Mouse (Mus musculus) urinary bladder, postnatal 4 days (tissue): ENCODE measurements around the gene Btbd8.

Experiments used
- DNase-seq, 2 experiments: peaks; one replicate each; pipeline ENCODE4 v3.0.0; 2021 to 2022; ENCODE audit warnings: low spot score in 2 of 2

Btbd8 gene

DNA sequence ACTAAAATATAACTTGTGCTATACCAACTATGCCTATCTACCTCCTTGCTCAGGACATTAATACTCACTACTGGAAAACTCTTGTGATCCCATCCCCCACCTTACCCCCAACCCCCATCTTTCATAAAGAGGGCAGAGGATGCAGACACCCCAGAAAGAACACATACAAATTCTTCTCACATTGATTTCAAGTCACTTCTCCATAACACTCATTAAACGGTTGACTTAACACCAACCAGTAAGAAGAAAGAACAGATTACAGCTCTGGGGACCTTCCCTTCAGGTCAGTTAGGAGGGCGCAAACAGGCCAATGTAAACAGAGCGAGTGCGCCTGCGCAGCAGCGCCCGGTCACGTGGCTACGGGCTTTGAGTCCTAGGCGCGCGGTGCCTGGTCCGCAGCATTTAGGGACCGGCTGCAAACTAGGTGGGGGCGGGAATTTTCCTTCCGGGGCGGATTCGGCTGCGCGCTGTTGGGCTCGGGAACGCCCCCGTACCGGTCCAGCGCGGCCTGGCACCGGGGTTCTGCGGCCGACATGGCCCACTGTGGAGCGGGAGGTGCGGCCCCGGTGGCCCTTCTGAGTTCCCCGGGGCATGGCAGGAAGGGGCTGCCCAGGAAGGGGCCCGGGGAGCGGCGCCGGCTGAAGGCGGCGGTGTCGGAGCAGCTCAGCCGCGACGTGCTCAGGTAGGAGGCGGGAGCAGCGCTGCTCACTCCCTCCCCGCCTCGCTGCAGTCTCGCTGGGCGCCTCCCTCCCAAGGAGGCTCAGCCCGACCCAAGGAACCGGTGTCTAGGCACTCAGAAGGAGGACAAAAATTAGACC is at the start of gene Btbd8:
Btbd8 (plus strand) TSS at position 534 of the 818 bp plus-strand sequence.
- peak; percentile 91 to 95 for DNase-seq

DNA sequence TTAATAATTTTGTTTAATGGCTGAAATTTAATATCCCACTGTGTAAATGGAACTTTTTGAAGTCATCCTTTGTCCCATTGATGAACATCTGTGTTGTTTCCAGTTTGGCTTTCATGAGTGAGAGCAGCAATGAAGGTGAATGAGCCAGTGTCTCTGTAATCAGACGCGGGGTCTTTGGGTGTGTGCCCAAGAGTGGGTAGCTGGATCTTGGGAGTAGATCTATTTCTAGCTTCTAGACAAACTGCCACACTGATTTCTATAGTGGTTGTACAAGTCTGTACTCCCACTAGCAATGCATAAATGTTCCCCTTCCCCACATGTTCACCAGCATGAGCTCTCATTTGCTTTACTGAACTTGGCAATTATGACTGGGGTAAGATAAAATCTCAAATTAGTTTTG is 48.4 kb upstream of the Btbd8 start:
- DNase-seq: no peak

DNA sequence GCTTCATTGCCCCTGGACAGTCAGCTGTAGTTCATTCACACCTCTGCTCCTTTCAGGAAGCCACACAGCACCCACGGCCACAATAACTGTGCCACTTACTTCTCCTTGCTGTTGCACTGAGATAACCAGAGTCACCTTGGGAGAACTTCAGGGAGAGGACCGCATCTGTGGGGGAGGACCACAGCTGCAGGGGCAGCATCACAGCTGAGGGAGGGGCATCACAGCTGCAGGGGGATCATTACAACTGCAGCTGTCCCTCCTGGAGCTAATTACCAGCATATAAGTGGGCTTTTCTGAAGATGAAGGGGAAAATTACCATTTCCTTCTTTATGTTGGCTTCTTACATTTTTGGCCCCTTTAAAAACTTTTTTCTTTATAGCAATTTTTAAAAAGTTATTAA is 43.4 kb upstream of the Btbd8 start:
- DNase-seq: no peak

DNA sequence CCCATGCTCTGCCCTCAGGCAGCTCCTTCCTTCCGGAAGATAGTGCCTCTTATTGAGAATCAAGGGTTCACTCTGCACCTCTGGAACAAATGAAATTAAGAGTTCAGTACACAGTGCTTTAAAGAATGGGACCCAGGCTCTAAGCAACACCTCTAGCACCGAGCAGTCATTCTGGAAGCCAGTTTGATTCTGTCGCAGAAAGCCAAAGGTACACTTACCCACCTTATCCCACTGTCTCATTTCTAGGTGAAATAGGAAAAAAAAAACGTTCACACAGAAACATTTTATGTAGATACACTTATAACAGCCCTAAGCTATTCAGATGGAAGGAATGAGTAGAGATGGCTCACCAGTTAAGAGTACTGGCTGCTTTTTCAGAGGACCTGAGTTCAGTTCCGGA is 35.4 kb upstream of the Btbd8 start, which contains the start of gene Ephx4:
Ephx4 (plus strand) TSS at position 301 of the 400 bp plus-strand sequence.
- no peak for DNase-seq

DNA sequence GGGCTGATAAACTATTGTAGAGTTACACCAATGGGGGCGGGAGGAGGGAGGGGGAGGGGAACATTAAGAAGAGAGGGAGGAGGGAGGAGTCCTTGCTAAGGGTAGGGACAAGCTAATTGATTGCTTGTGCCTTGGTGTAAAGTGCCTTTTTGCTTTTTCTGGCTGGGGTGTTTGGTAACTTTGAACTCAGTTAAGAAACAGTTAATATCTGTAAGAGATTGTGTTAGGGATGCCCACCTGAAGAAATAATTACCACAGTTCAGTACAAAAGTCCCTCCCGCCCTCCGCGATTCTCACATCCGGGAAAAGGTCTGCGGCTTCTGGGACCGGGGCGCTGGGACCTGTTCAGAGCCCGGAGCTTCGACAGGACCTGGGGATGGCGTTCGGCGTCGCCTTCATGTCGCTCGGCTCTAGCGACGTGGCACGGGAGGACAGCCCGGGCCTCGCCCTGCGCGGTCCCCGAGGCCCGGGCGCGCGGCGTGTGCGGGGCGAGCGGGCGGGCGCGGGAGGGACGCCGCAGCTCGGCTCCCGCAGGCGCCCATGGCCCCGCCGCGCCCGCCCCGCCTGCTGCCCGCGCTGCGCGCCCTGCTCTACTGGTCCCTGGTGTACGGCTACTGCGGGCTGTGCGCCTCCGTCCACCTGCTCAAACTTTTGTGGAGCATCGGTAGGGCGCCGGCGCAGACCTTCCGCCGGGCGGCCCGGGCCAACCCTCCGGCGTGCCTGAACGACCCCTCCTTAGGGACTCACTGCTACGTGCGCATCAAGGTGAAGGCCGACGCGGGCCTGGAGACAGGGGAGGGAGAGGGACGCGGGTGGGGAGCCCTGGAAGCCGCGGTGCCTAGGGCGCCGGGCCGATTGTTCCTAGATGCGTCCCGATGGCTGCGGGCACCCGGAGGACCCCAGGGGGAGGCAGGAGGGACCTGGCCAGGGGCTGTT is 34.5 kb upstream of the Btbd8 start:
- peak in 1 of 2 experiments; percentile 19 for DNase-seq

DNA sequence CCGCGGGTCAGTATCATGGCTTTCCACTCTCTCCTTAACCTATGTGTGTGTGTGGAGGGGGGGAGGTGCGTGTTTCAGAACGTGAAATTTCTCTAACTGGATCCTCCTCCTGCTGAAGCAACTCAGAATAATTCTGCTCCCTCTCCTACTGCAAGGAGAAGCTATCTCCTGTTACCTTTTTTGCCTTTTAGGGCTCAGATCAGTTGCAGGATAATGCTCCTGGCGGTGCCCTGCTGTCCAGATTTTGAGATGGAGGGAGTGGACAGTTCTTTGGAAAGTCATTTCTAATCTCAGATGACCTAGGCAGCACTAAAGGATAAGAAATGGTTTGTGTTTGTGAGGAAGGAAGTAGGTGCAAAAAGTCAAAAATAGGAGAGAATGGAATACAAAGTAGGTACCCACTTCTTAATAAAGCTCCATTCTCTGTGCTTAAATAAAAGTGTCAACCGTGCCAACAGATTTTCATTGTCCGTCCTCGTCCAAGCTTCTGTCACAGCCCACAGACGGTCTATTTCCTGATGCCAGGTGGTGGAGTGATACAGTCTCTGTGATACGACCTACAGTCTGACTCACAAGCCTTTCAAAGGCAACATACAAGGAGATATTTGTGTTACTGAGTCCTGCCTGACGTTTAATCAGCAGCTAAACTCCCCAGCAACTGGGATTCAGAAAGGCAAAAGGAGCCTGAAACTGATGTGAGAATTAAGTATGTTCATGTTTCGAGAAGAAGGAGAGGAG is 33.7 kb upstream of the Btbd8 start:
- DNase-seq: no peak

DNA sequence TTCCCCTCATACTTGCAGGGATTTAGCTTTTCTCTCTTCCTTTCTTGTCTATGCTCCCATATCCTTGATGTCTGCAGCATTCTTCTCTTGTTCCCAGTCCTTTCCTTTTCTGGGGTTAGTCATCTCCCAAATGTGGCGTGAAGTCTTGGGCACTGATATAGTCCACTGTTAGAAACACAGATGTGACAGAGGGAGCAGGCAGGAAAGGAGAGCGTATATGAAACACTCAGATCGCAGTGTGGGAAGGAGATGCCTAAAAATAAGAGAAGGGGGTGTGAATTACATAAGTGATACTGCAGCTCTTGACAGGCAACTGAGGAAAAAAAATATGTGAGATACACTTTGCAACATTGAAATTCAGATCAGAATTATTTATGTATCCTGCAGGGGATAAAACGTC is 32.4 kb upstream of the Btbd8 start:
- no peak for DNase-seq

DNA sequence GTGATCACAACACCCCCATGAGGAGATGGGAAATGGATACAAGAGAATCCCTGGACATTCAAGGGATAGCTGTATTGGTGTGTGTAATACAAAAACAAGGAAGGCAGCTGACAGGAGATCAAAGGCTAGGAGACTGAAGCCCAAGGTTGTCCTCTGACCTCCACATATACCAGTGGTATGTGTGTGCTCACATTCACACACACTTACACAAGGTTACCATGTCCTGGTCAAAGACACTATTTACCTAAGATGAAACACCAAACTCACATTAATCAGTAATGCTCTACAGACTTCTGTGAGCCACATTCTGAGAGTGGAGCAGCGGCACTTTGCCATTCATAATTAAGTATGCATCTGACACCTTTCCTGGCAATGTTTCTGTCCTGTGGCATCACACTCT is 27.5 kb upstream of the Btbd8 start:
- no peak for DNase-seq

DNA sequence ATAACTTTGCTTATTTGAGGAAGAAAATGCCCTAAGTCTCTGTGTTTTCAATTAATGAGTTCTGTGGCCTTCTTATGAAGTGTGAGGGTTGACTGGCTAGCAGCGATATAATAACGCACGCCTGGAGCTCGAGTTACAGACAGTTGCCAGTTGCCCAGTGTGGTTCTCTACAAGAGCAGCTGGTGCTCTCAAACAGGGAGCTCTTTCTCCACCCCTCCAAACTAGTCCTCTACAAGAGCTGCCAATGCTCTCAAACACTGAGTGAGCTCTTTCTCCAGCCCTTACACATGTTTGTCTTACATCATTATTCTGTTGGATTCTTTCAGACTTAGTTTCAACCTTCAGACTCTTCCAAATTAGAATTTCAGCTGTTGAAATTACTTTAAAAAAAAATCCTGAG is 26.5 kb upstream of the Btbd8 start:
- DNase-seq: no peak

DNA sequence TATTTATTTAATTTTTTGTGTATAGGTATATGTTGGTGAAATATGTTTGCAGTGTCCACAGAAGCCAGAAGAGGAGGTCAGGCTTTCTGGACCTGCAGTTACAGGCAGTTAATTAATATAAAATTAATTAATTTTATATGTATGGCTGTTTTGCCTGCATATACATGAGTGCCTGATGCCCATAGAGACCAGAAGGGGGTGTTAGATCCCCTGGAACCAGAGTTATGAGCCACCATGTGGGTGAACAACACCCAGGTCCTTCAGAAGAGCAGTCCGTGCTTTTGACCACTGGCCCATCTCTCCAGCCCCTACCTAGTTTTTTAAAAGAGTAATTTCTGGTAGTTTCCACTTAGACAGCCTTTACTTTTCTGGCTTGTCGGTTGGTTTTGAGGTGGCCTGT is 25.5 kb upstream of the Btbd8 start:
- no peak for DNase-seq

DNA sequence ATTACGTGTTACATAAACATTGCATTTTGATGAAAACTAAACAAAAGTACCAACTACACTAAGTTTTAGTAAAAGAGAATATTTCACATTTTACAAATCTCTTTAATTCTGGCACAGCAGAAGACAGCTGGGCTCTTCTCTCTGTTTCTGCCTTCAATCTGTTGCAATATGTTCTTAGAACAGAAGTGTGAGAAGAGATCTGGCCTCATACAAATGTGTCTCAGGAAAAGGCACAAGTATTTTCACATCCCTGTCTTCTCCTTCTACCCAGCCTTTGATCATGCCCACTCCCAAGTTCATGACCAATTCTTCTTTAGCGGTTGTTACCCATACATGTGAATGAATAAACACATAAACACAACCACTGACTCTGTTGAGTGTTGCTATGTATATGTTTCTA is 22.7 kb upstream of the Btbd8 start:
- DNase-seq: no peak

DNA sequence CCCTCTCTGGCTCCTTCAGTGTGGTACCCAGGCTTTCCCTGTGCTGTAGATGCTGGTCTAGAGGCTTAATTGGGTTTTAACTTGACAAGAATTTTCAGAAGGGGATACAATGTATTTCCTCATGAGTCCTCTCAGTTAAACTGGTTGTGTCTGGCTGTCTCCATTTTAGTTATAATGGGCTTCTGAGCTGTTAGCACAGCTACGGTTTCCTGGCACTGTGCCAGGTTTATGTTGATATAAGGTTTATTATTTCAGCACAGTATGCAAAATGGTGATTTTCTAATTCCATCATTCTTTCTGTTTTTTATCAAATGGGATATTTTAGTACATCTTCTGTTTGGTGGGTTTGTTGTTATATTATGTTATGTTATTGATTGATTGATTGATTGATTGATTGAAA is 16.1 kb upstream of the Btbd8 start:
- DNase-seq: no peak

DNA sequence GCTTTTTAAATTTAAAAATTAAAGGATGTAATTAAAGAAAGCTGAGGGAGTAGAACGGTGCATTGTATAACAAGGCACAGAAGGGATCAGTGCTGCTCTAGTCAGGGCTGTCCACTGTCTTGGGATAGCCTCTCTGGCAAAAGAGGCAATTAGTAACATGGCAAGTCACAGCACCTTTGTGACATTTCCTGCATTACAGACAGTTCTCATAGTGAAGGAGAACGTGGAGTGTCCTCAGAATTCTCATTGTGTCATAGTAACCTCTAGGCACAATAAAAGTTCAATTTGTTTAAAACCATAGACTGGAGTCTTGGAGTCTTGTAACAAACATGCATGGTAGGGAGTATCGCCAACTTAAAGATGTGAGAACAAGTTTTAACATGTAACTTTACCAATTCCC is 6.5 kb upstream of the Btbd8 start, which contains the start of gene Lpcat2b:
Lpcat2b (plus strand) TSS at position 301 of the 400 bp plus-strand sequence.
- DNase-seq: no peak

DNA sequence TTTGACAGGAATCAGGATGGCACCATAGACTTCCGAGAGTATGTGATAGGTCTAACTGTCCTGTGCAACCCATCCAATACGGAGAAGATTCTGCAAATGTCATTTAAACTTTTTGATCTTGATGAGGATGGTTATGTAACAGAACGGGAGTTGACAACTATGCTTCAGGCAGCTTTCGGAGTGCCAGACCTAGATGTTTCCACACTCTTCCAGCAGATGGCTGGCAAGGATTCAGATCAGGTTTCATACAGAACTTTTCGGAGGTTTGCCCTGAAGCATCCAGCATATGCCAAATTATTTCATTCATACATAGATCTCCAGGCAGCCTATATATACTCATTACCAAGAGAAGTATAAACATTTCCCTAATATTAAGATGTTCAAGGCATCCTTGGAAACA is 3.8 kb upstream of the Btbd8 start:
- DNase-seq: no peak

DNA sequence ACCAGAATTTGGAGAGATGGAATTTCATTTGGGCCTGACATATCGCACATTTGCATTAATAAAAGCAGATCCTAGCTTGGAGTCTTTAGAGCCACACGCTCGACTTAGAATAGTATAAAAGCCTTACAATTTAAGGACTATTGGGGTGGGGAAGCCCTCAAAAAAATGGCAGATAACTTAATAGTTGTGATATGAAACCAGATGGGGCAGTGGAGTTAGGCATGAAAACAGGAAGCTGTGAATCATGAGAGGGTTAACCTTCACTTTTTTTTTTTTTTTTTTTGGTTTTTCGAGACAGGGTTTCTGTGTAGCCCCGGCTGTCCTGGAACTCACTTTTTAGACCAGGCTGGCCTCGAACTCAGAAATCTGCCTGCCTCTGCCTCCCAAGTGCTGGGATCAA is 1.6 kb upstream of the Btbd8 start:
- DNase-seq: no peak

DNA sequence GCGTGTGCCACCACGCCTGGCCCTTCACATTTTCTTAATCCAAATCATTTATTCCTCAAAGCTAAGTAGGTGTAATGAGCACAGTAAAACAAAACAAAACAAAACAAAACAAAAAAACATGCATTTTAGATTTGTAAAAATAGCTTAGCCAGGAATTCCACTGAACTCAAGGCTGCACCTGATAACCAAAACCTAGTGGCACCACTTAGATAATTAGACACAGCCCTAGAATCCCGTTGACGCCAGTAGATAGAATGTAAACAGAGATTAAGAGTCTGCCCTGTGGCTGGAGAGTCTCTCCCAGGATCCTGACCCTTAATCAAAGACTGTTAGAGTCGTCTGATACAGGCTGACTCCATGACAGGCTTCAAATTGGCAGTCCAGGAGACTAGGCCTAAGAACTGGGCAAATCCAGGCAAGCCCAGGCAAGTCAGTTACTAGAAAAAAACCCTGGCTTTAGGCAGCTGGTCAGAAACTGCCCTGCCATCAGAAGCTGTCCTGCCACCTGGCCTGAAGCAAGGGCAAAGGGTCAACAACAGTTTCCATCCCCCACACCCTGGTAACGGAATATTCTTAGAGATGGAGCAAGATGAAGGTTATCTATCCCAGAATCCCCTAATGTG is 1.1 kb upstream of the Btbd8 start:
- DNase-seq: no peak

DNA sequence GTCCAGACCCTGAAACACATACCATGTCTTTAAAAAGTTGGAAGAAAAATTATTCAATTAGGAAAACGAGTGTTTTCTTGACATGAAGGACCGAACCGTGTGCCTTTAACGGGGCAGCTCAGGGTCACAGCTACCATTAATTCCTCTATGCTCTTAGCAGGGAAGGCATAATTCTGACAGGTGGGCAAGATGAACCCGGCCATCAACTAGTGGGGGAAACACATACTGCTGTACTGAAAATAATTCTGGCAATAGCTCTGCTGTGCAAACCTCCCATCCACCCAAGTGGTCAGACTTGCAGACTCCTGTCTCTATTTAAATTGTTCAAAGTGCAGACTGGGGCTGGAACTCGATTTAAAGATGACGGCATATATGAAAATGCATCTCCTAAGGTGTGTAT is 556 bp downstream of the Btbd8 start:
- no peak for DNase-seq

DNA sequence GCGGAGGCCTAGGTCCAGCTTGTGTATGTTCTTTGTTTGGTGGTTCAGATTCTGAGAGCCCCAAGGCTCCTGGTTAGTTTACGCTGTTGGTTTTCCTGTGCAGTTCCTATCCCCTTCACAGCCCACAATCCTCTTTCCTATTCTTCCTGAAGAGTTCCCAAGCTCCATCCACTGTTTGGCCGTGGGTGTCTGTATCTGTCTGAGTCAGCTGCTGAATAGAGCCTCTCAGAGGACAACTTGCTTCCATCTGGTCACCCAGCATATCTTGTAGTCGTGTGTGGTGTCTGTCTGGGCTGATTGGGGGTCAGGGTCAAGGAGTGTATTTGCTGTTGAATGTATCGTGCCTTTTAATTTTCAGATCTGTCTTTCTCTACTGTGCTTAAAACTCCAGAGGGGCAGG is 4.1 kb downstream of the Btbd8 start:
- DNase-seq: no peak

DNA sequence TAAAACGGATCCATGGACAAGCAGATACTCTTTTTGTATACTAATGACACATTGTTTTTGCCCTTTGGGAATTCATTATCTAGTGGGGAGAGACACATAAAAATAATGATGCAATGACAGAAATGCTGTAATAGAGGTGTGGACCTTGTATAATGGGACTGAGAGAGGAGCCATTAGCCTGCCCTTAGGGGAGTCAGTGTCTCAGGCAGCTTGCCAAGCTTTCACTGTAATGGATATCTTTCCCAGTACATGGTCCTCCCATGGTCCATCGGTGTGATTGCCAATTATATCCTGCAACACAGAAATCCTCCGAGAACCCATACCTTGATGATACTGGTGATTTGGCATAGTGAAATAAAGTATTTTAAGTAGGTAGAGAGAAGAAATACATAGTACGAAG is 6.5 kb downstream of the Btbd8 start:
- no peak for DNase-seq

DNA sequence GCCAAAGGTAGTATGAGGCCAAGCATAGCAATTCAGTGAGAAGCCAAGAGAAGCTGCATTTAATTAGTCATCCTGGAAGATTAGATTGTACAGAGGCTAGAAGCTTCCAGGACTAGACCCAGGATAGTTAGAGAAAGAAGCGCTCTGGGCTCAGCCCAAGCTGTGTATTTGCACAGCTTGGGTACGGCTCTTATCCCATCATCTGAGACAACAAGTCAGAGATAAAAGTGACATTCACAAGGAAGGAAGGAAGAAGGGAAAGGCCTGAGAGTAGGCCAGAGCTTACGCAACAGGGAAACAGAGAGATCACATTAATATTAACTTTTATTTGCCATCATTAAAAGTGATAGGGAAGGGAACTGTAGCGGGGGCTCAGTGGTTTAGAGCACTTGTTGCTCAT is 10.2 kb downstream of the Btbd8 start:
- DNase-seq: no peak

DNA sequence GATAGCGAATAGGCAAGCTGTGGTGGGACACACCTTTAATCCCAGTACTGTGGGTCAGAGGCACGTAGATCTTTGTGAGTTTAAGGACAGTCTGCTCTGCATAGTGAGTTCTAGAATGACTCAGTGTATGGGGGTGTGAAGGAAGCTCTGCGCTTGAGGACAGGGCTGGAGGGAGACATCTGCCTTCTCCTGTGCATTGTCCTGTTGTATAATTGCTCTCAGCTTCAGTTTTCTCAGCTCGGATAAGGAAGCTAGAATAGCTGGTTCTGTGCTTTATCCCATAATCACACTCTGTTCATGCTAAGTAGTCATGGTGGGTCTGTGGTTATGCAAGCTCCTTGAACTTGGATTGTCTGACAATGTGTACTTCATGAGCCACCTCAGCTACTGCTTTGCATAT is 11.0 kb downstream of the Btbd8 start:
- no peak for DNase-seq

DNA sequence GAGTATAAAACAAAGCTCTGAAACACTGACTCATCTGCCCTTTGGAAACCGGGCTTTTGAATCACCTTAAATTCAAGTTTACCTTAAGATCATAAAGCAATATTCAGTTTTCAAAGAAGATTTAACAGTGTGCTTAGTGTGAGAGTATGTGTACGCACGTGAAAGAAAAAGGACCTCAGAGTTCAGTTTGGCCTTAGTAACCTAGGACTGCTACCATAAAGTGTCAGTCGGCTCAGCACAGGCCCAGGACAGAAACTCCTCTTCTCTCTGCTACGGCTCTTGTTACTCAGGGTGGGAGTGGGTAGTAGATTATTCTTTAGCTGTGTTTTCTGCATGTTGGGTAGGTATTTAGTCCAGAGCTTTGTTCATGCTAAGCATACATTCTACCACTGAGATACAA is 11.8 kb downstream of the Btbd8 start:
- DNase-seq: no peak
